Mouse (Mus musculus) spleen, adult 2 months (tissue): ENCODE results near the gene Wnt9b.

Experiments
- CTCF ChIP-seq: fragments of 200-500 bp; IDR thresholded peaks from 2 replicates; pipeline ENCODE4 v1.5.1; 2011; ENCODE audit warnings: mild to moderate bottlenecking, inconsistent platforms; ENCODE audit not compliant: insufficient read depth, insufficient read length, insufficient replicate concordance; ENCODE audit errors: extremely low read depth
- POLR2A ChIP-seq: fragments of 200-500 bp; IDR thresholded peaks from 2 replicates; pipeline ENCODE4 v1.6.1; 2011; ENCODE audit warnings: low read depth, low read length, inconsistent platforms

- TF ChIP-seq CTCF, result no peak
- no peak for TF ChIP-seq POLR2A
Measured at GRCm38 (mm10) chr11:103771160-103771817, 21.7 kb upstream of the Wnt9b start.
